ENCODE assay signal across 9 mouse cellular contexts in genomic region chr1:64986120-64986519, GRCm38 (mm10). TPM values are rescaled to one million over a fixed set of nuclear protein-coding genes. Genes with fewer than 3 reads are reported as not detected.
A peak's percentile ranks its signal among the peaks of the same experiment; 100 is the strongest.
DNase-seq lines count a peak whose midpoint lies in the region; ATAC-seq and TF ChIP-seq lines count a peak whose summit lies in the region.
"Had no signal": no experiment of that assay in that cellular context is flagged by ENCODE, and none has a peak within 500 bp of the region (broad histone marks: within the 10 kb centered on the region; RNA-seq: fewer than 3 reads in every experiment).

No protein-coding gene starts in this region.

- no peaks in the 10 kb centered on the region for H3K36me3 ChIP-seq in hindbrain, embryonic 11.5 days (ENCODE audit: control insufficient read depth, insufficient read depth, low read length)
- no peaks in the 10 kb centered on the region for H3K36me3 ChIP-seq in hindbrain, embryonic 16.5 days (ENCODE audit: control insufficient read depth, insufficient read depth, low read length)
- H3K36me3 ChIP-seq in midbrain, embryonic 16.5 days (ENCODE audit: control insufficient read depth, insufficient read depth, low read length): no peaks in the 10 kb centered on the region
- H3K36me3 ChIP-seq in stomach, postnatal 0 days (ENCODE audit: control insufficient read depth, insufficient read depth, low read length): no peaks in the 10 kb centered on the region
- H3K36me3 ChIP-seq: liver, embryonic 15.5 days had no signal

- no peak for TF ChIP-seq POLR2A in cortical plate, adult 2 months (IDR thresholded peaks at IDR 0.05; ENCODE audit: extremely low read depth, insufficient read depth, low read length)

- H3K4me3 ChIP-seq in hindbrain, embryonic 11.5 days (ENCODE audit: low read depth, low read length): no peak overlapping the region
- H3K4me3 ChIP-seq in hindbrain, embryonic 16.5 days (ENCODE audit: low read length): no peak overlapping the region
- no peak overlapping the region for H3K4me3 ChIP-seq in cortical plate, adult 2 months (ENCODE audit: insufficient read depth, low read length)
- H3K4me3 ChIP-seq in midbrain, embryonic 16.5 days (ENCODE audit: low read depth, low read length): no peak overlapping the region
- no peak overlapping the region for H3K4me3 ChIP-seq in stomach, postnatal 0 days (ENCODE audit: low read depth, low read length)
- H3K4me3 ChIP-seq: liver, embryonic 15.5 days had no signal

- no peaks in the 10 kb centered on the region for H3K4me1 ChIP-seq in hindbrain, embryonic 11.5 days (replicated peaks; ENCODE audit: control insufficient read depth, insufficient read depth, low read length)
- no peaks in the 10 kb centered on the region for H3K4me1 ChIP-seq in hindbrain, embryonic 16.5 days (ENCODE audit: control insufficient read depth, insufficient read depth, low read depth, low read length)
- H3K4me1 ChIP-seq in cortical plate, adult 2 months (ENCODE audit: control insufficient read depth, insufficient read depth, low read length): no peaks in the 10 kb centered on the region
- H3K4me1 ChIP-seq in midbrain, embryonic 16.5 days (ENCODE audit: control insufficient read depth, insufficient read depth, low read length): peaks cover 3% of the 10 kb centered on the region
- H3K4me1 ChIP-seq in stomach, postnatal 0 days (replicated peaks; ENCODE audit: control insufficient read depth, insufficient read depth): no peaks in the 10 kb centered on the region
- H3K4me1 ChIP-seq: liver, embryonic 15.5 days had no signal

- no peak overlapping the region for H3K4me2 ChIP-seq in hindbrain, embryonic 11.5 days (replicated peaks; ENCODE audit: low read depth, low read length)
- no peak overlapping the region for H3K4me2 ChIP-seq in hindbrain, embryonic 16.5 days (ENCODE audit: low read length)
- H3K4me2 ChIP-seq in midbrain, embryonic 16.5 days (ENCODE audit: low read length): no peak overlapping the region
- H3K4me2 ChIP-seq in stomach, postnatal 0 days (replicated peaks; ENCODE audit: low read depth): no peak overlapping the region
- H3K4me2 ChIP-seq: liver, embryonic 15.5 days had no signal

- 45% methylated on average over 7 of the region's 7 CpGs for WGBS in hindbrain, embryonic 11.5 days
- WGBS in hindbrain, embryonic 16.5 days: 41% methylated on average over 7 of the region's 7 CpGs
- WGBS in midbrain, embryonic 16.5 days: 36% methylated on average over 7 of the region's 7 CpGs
- WGBS in stomach, postnatal 0 days: 35% methylated on average over 7 of the region's 7 CpGs

- peak; percentile 78 for TF ChIP-seq CTCF in cortical plate, adult 2 months (IDR thresholded peaks at IDR 0.05; ENCODE audit: extremely low read depth, insufficient read depth, low read length)
- peak; percentile 79 for TF ChIP-seq CTCF in stomach, postnatal 0 days (IDR thresholded peaks at IDR 0.05; ENCODE audit: low read depth)

- intact Hi-C loops in heart, postnatal 14 days (cut with DNase I): loop anchor here (5.0 to 10.0 kb wide), 2 partner anchors 269 to 371 kb away; partner anchors contain the start of gene Mettl21a

- DNase-seq in hindbrain, embryonic 11.5 days (ENCODE audit: low spot score): peak; percentile 75
- DNase-seq in NIH3T3 (ENCODE audit: low read depth): peak; percentile 83
- peak; percentile 51 to 66 for DNase-seq in heart, postnatal 14 days
- DNase-seq in left cerebral cortex, adult 9 months (ENCODE audit: low spot score in 2 of 2): peak; percentile 19 to 86
- DNase-seq in stomach, postnatal 0 days (ENCODE audit: low spot score): peak; percentile 68

- no peaks in the 10 kb centered on the region for H3K27me3 ChIP-seq in hindbrain, embryonic 11.5 days (ENCODE audit: control insufficient read depth, insufficient read depth, low read length)
- H3K27me3 ChIP-seq in hindbrain, embryonic 16.5 days (replicated peaks; ENCODE audit: control insufficient read depth, insufficient read depth, low read length): no peaks in the 10 kb centered on the region
- H3K27me3 ChIP-seq in midbrain, embryonic 16.5 days (ENCODE audit: control insufficient read depth, insufficient read depth, low read depth, low read length): no peaks in the 10 kb centered on the region
- H3K27me3 ChIP-seq in stomach, postnatal 0 days (ENCODE audit: control insufficient read depth, insufficient read depth, low read length): no peaks in the 10 kb centered on the region
- H3K27me3 ChIP-seq: liver, embryonic 15.5 days had no signal

- no peak for ATAC-seq in hindbrain, embryonic 11.5 days (ENCODE audit: low FRiP score)
- ATAC-seq in hindbrain, embryonic 16.5 days: no peak
- peak; percentile 60; the same call in 1 of the 2 replicates for ATAC-seq in midbrain, embryonic 16.5 days
- 0 out of 2 replicates have a peak, but pooled peaks have one; percentile 45 for ATAC-seq in stomach, postnatal 0 days (ENCODE audit: low FRiP score, low TSS enrichment)

- no peak overlapping the region for H3K9ac ChIP-seq in hindbrain, embryonic 11.5 days (ENCODE audit: low read depth, low read length)
- no peak overlapping the region for H3K9ac ChIP-seq in hindbrain, embryonic 16.5 days (ENCODE audit: low read depth, low read length)
- no peak overlapping the region for H3K9ac ChIP-seq in midbrain, embryonic 16.5 days (ENCODE audit: low read depth, low read length)
- no peak overlapping the region for H3K9ac ChIP-seq in stomach, postnatal 0 days (ENCODE audit: low read length)
- H3K9ac ChIP-seq: liver, embryonic 15.5 days had no signal

- H3K27ac ChIP-seq in hindbrain, embryonic 11.5 days (ENCODE audit: low read depth, low read length): no peak overlapping the region
- no peak overlapping the region for H3K27ac ChIP-seq in hindbrain, embryonic 16.5 days (ENCODE audit: low read depth, low read length)
- no peak overlapping the region for H3K27ac ChIP-seq in cortical plate, adult 2 months (ENCODE audit: insufficient read depth, low read length)
- no peak overlapping the region for H3K27ac ChIP-seq in midbrain, embryonic 16.5 days (ENCODE audit: low read length)
- H3K27ac ChIP-seq in stomach, postnatal 0 days (replicated peaks): no peak overlapping the region
- H3K27ac ChIP-seq: liver, embryonic 15.5 days had no signal

- TF ChIP-seq EP300 in stomach, postnatal 0 days (optimal IDR thresholded peaks at IDR 0.05): no peak

- no peaks in the 10 kb centered on the region for H3K9me3 ChIP-seq in hindbrain, embryonic 11.5 days (ENCODE audit: control insufficient read depth, low read length)
- H3K9me3 ChIP-seq in hindbrain, embryonic 16.5 days (ENCODE audit: control insufficient read depth, low read length): no peaks in the 10 kb centered on the region
- no peaks in the 10 kb centered on the region for H3K9me3 ChIP-seq in midbrain, embryonic 16.5 days (replicated peaks; ENCODE audit: control insufficient read depth, low read length, poor library complexity, severe bottlenecking)
- no peaks in the 10 kb centered on the region for H3K9me3 ChIP-seq in stomach, postnatal 0 days (ENCODE audit: control insufficient read depth, low read length)
- H3K9me3 ChIP-seq: liver, embryonic 15.5 days had no signal

RNA-seq across cellular contexts. Expression of gene Plekhm3, which starts 29.5 kb away (rescaled TPM):
- polyA plus RNA-seq in hindbrain, embryonic 11.5 days (2014; fragmentation: Nextera tagmentation; extraction: Ambion mirVana): 6.8 and 9.6 TPM in 2 replicates
- polyA plus RNA-seq in hindbrain, embryonic 16.5 days (2015; fragmentation: Nextera tagmentation; extraction: Ambion mirVana): 8.7 and 9.4 TPM in 2 replicates
- 15.2 and 15.4 TPM in 2 replicates for polyA plus RNA-seq in cortical plate, adult 2 months (2012; rRNA removed)
- total RNA-seq in heart, postnatal 14 days (2021): 10 to 100 TPM in 1 of 2 experiments, 1 to 10 TPM in 1; 6.8 to 10.8 TPM
- 10.4 and 12.8 TPM in 2 replicates for polyA plus RNA-seq in midbrain, embryonic 16.5 days (2015; fragmentation: Nextera tagmentation; extraction: Ambion mirVana)
- 2.2 and 2.3 TPM in 2 replicates for polyA plus RNA-seq in stomach, postnatal 0 days (2015; fragmentation: Nextera tagmentation; extraction: Ambion mirVana)

RNA-seq across cellular contexts. Expression of gene Akr1cl, which starts 46.4 kb away (rescaled TPM):
- polyA plus RNA-seq in hindbrain, embryonic 11.5 days (2014; fragmentation: Nextera tagmentation; extraction: Ambion mirVana): 0.36 and 0.68 TPM in 2 replicates
- not detected in 2 replicates for polyA plus RNA-seq in hindbrain, embryonic 16.5 days (2015; fragmentation: Nextera tagmentation; extraction: Ambion mirVana)
- polyA plus RNA-seq in cortical plate, adult 2 months (2012; rRNA removed): not detected in 2 replicates
- under 1 TPM in 1 of 2 experiments, not detected in 1; 0.29 TPM for total RNA-seq in heart, postnatal 14 days (2021)
- not detected in 2 replicates for polyA plus RNA-seq in midbrain, embryonic 16.5 days (2015; fragmentation: Nextera tagmentation; extraction: Ambion mirVana)
- polyA plus RNA-seq in stomach, postnatal 0 days (2015; fragmentation: Nextera tagmentation; extraction: Ambion mirVana): 0.17 TPM in 1 of 2 replicates, not detected in the other

Comparison
In these comparisons a context has a peak if more than half of its experiments do, and no peak if none do; other contexts are left out.
1. ATAC-seq: peak in midbrain, embryonic 16.5 days (single experiment) and stomach, postnatal 0 days (single experiment); none in hindbrain, embryonic 11.5 days (single experiment) and hindbrain, embryonic 16.5 days (single experiment).
2. Peak in every context shown above with its lines, with median percentiles within 50 percentile points of each other: DNase-seq.